Mouse (Mus musculus) stomach, postnatal 0 days (tissue): ENCODE results near the gene Mxd3. TPM values are rescaled to one million over a fixed set of nuclear protein-coding genes. Genes with fewer than 3 reads are reported as not detected.

Source experiments
- ATAC-seq: fragments of 200-750 bp; cut with Nextera tagmentation; 2 replicates; pipeline ENCODE4 v1.8.0; 2017; ENCODE audit not compliant: low FRiP score, low TSS enrichment
- DNase-seq: peaks from one replicate; pipeline ENCODE4 v3.0.0-alpha.2; 2016; ENCODE audit warnings: low spot score
- H3K27ac ChIP-seq: fragments of 300-500 bp; sonication (generic); replicated peaks from 2 replicates; pipeline ENCODE4 v1.5.1; 2014; ENCODE audit warnings: mild to moderate bottlenecking, control low read depth
- H3K27me3 ChIP-seq: fragments of 300-500 bp; sonication (generic); 2 replicates; pipeline ENCODE4 v1.6.1; 2014; ENCODE audit warnings: low read length; ENCODE audit not compliant: control insufficient read depth, insufficient read depth
- H3K36me3 ChIP-seq: fragments of 300-500 bp; sonication (generic); 2 replicates; pipeline ENCODE4 v1.6.1; 2014; ENCODE audit warnings: low read length, mixed read lengths; ENCODE audit not compliant: control insufficient read depth, insufficient read depth
- H3K4me1 ChIP-seq: fragments of 300-500 bp; sonication (generic); replicated peaks from 2 replicates; pipeline ENCODE4 v1.6.1; 2014; ENCODE audit warnings: antibody characterized with exemption; ENCODE audit not compliant: control insufficient read depth, insufficient read depth
- H3K4me2 ChIP-seq: fragments of 300-500 bp; sonication (generic); replicated peaks from 2 replicates; pipeline ENCODE4 v1.6.1; 2014; ENCODE audit warnings: low read depth, mild to moderate bottlenecking, control low read depth, moderate library complexity
- H3K4me3 ChIP-seq: fragments of 300-500 bp; sonication (generic); 2 replicates; pipeline ENCODE4 v1.5.1; 2014; ENCODE audit warnings: low read depth, low read length, control low read depth
- H3K9ac ChIP-seq: fragments of 300-500 bp; sonication (generic); 2 replicates; pipeline ENCODE4 v1.6.1; 2014; ENCODE audit warnings: mild to moderate bottlenecking, low read length, control low read depth, mixed read lengths
- H3K9me3 ChIP-seq: fragments of 300-500 bp; sonication (generic); 2 replicates; pipeline ENCODE4 v1.6.1; 2016; ENCODE audit warnings: low read length; ENCODE audit not compliant: control insufficient read depth
- CTCF ChIP-seq: IDR thresholded peaks from 2 replicates; pipeline ENCODE4 v1.5.1; 2016; ENCODE audit warnings: antibody characterized with exemption, low read depth, mild to moderate bottlenecking, moderate library complexity
- EP300 ChIP-seq: optimal IDR thresholded peaks from 2 replicates; pipeline ENCODE3; 2016; ENCODE audit warnings: antibody characterized with exemption
- WGBS: fragments of 180-500 bp; shearing (Covaris S2); extraction: QIAGEN DNeasy Blood & Tissue Kit; methylation state at CpG from one replicate; pipeline ENCODE4 v1.1.7; 2014; 5-methylcytosine and 5-hydroxymethylcytosine counted together
- polyA plus RNA-seq: library from polyadenylated mRNA; unstranded; fragments of >200 nt; fragmentation: Nextera tagmentation; extraction: Ambion mirVana; gene quantifications from 2 replicates; pipeline ENCODE4 v1.2.1, GENCODE M21; 2015

Mxd3 gene
- polyA plus RNA-seq, 1 experiment from 2014 or later: 12.4 TPM

GRCm38 (mm10) chr13:55329109-55329682 is 427 bp downstream of the Mxd3 start:
- no peaks in the 10 kb centered on the region for H3K27me3 ChIP-seq
- TF ChIP-seq CTCF: no peak
- TF ChIP-seq EP300: no peak
- no peak for DNase-seq
- H3K4me1 ChIP-seq: peaks cover 10% of the 10 kb centered on the region; the same call in 1 of the 2 replicates
- H3K4me3 ChIP-seq: peak overlapping the region; percentile 63
- H3K9me3 ChIP-seq: no peaks in the 10 kb centered on the region
- H3K27ac ChIP-seq: peak overlapping the region; percentile 35; the same call in 1 of the 2 replicates
- peaks cover 10% of the 10 kb centered on the region for H3K36me3 ChIP-seq
- H3K9ac ChIP-seq: peak overlapping the region; percentile 65
- ATAC-seq: no peak; the same call in 1 of the 2 replicates
- H3K4me2 ChIP-seq: peak overlapping the region; percentile 92
- under 1% methylated on average over 27 of the region's 29 CpGs for WGBS

GRCm38 (mm10) chr13:55328641-55329040 is 982 bp downstream of the Mxd3 start:
- Histone ChIP-seq H3K4me2 (peak overlapping the region; percentile 92), H3K36me3 (peaks cover 12% of the 10 kb centered on the region), H3K27me3 (no peaks in the 10 kb centered on the region), H3K4me3 (peak overlapping the region; percentile 63), H3K9me3 (no peaks in the 10 kb centered on the region), H3K4me1 (peaks cover 10% of the 10 kb centered on the region; the same call in 1 of the 2 replicates), H3K9ac (peak overlapping the region; percentile 5; the same call in 1 of the 2 replicates), H3K27ac (no peak overlapping the region)
- no peak for DNase-seq
- ATAC-seq: no peak
- WGBS: 71% methylated on average over 4 of the region's 4 CpGs
- TF ChIP-seq EP300 (no peak), CTCF (no peak)

GRCm38 (mm10) chr13:55328171-55328570 is 1.5 kb downstream of the Mxd3 start:
- H3K27ac ChIP-seq: no peak overlapping the region
- H3K4me3 ChIP-seq: no peak overlapping the region
- 90% methylated on average over 6 of the region's 6 CpGs for WGBS
- H3K27me3 ChIP-seq: no peaks in the 10 kb centered on the region
- DNase-seq (no peak), ATAC-seq (no peak)
- H3K4me2 ChIP-seq: peak overlapping the region; percentile 92
- peak overlapping the region; percentile 32; the same call in 1 of the 2 replicates for H3K9ac ChIP-seq
- peaks cover 10% of the 10 kb centered on the region; the same call in 1 of the 2 replicates for H3K4me1 ChIP-seq
- H3K36me3 ChIP-seq: peaks cover 12% of the 10 kb centered on the region
- TF ChIP-seq EP300 (no peak), CTCF (no peak)
- no peaks in the 10 kb centered on the region for H3K9me3 ChIP-seq

GRCm38 (mm10) chr13:55327633-55328032 is 2.0 kb downstream of the Mxd3 start:
- no peaks in the 10 kb centered on the region for H3K27me3 ChIP-seq
- no peak for TF ChIP-seq EP300
- peak; percentile 94 for TF ChIP-seq CTCF
- peak; percentile 91 for DNase-seq
- peaks cover 12% of the 10 kb centered on the region for H3K36me3 ChIP-seq
- peak; percentile 51 for ATAC-seq
- H3K9ac ChIP-seq: 0 out of 2 replicates have a peak overlapping the region, but pooled peaks have one; percentile 32
- H3K4me1 ChIP-seq: peaks cover 10% of the 10 kb centered on the region; the same call in 1 of the 2 replicates
- peak overlapping the region; percentile 92 for H3K4me2 ChIP-seq
- 52% methylated on average over 8 of the region's 8 CpGs for WGBS
- H3K27ac ChIP-seq: no peak overlapping the region; the same call in 1 of the 2 replicates
- H3K9me3 ChIP-seq: no peaks in the 10 kb centered on the region
- H3K4me3 ChIP-seq: no peak overlapping the region

- peaks cover 12% of the 10 kb centered on the region for H3K36me3 ChIP-seq
- no peak for TF ChIP-seq EP300
- 30% methylated on average over 4 of the region's 4 CpGs for WGBS
- H3K9ac ChIP-seq: no peak overlapping the region
- no peak overlapping the region for H3K4me3 ChIP-seq
- no peaks in the 10 kb centered on the region for H3K27me3 ChIP-seq
- no peaks in the 10 kb centered on the region for H3K9me3 ChIP-seq
- peak; percentile 20 for DNase-seq
- peaks cover 10% of the 10 kb centered on the region; the same call in 1 of the 2 replicates for H3K4me1 ChIP-seq
- no peak overlapping the region; the same call in 1 of the 2 replicates for H3K27ac ChIP-seq
- no peak overlapping the region for H3K4me2 ChIP-seq
- ATAC-seq: no peak
Observed at GRCm38 (mm10) chr13:55327169-55327568, 2.5 kb downstream of the Mxd3 start.

GRCm38 (mm10) chr13:55325596-55325995 is 4.0 kb downstream of the Mxd3 start:
- TF ChIP-seq CTCF (no peak), EP300 (no peak)
- peaks cover 10% of the 10 kb centered on the region; the same call in 1 of the 2 replicates for H3K4me1 ChIP-seq

More at GRCm38 (mm10) chr13:55325596-55325995, 4.0 kb downstream of the Mxd3 start:
- H3K9ac ChIP-seq: 0 out of 2 replicates have a peak overlapping the region, but pooled peaks have one; percentile 18
- no peaks in the 10 kb centered on the region for H3K9me3 ChIP-seq
- WGBS: 72% methylated on average over 8 of the region's 11 CpGs
- DNase-seq (no peak), ATAC-seq (no peak)
- no peak overlapping the region for H3K4me2 ChIP-seq
- H3K27ac ChIP-seq: no peak overlapping the region
- H3K36me3 ChIP-seq: peaks cover 12% of the 10 kb centered on the region
- H3K4me3 ChIP-seq: no peak overlapping the region
- no peaks in the 10 kb centered on the region for H3K27me3 ChIP-seq
